Mouse (Mus musculus) v-Abl transformed pro-B cells (cell line): Measurements from ENCODE around the gene Snrnp48.

Experiments used
- in situ Hi-C, 2 experiments: fragments of 400-800 bp; cut with MboI; formaldehyde crosslinking; loops; one replicate each; pipeline ENCODE4 v1.15.1; 2025; ENCODE audit not compliant: unreplicated experiment in 2 of 2

The Snrnp48 gene

GRCm38 (mm10) chr13:38204702-38205482 lies at the start of gene Snrnp48:
Gene Snrnp48 (plus strand): TSS chr13:38204938.
- in situ Hi-C loops = loop anchor here (25.0 kb wide), 2 partner anchors 218 to 768 kb away; partner anchors contain the start of gene Ssr1 (in 2 of the 2)

- in situ Hi-C loops = no loop called here
Measured at GRCm38 (mm10) chr13:38155523-38155922, 49.2 kb upstream of the Snrnp48 start.

- in situ Hi-C loops = no loop called here
Measured at GRCm38 (mm10) chr13:38157635-38158034, 47.1 kb upstream of the Snrnp48 start.

- in situ Hi-C loops = no loop called here
Measured at GRCm38 (mm10) chr13:38162002-38162401, 42.7 kb upstream of the Snrnp48 start.

GRCm38 (mm10) chr13:38162668-38163067 lies 42.1 kb upstream of the Snrnp48 start:
- in situ Hi-C loops = no loop called here

GRCm38 (mm10) chr13:38164932-38165331 lies 39.8 kb upstream of the Snrnp48 start:
- in situ Hi-C loops = no loop called here

- in situ Hi-C loops = no loop called here
Measured at GRCm38 (mm10) chr13:38167056-38167455, 37.7 kb upstream of the Snrnp48 start.

- in situ Hi-C loops = no loop called here
Measured at GRCm38 (mm10) chr13:38170707-38171144, 34.0 kb upstream of the Snrnp48 start.

- in situ Hi-C loops = no loop called here
Measured at GRCm38 (mm10) chr13:38193406-38193805, 11.3 kb upstream of the Snrnp48 start.

GRCm38 (mm10) chr13:38201413-38201812 lies 3.3 kb upstream of the Snrnp48 start:
- in situ Hi-C loops = loop anchor here (25.0 kb wide), 2 partner anchors 214 to 764 kb away; partner anchors contain the start of gene Ssr1 (in 2 of the 2)

- in situ Hi-C loops = loop anchor here (25.0 kb wide), 2 partner anchors 217 to 767 kb away; partner anchors contain the start of gene Ssr1 (in 2 of the 2)
Measured at GRCm38 (mm10) chr13:38204171-38204570, 567 bp upstream of the Snrnp48 start.

- in situ Hi-C loops = loop anchor here (25.0 kb wide), 2 partner anchors 224 to 774 kb away; partner anchors contain the start of gene Ssr1 (in 2 of the 2)
Measured at GRCm38 (mm10) chr13:38211122-38211521, 6.4 kb downstream of the Snrnp48 start.

- in situ Hi-C loops = loop anchor here (25.0 kb wide), 2 partner anchors 231 to 781 kb away; partner anchors contain the start of gene Ssr1 (in 2 of the 2)
Measured at GRCm38 (mm10) chr13:38218686-38219085, 13.9 kb downstream of the Snrnp48 start.

- in situ Hi-C loops = loop anchor here (25.0 kb wide), 2 partner anchors 233 to 783 kb away; partner anchors contain the start of gene Ssr1 (in 2 of the 2)
Measured at GRCm38 (mm10) chr13:38220331-38220730, 15.6 kb downstream of the Snrnp48 start.

GRCm38 (mm10) chr13:38230177-38230821 lies 25.6 kb downstream of the Snrnp48 start:
- in situ Hi-C loops = no loop called here

GRCm38 (mm10) chr13:38232411-38232810 lies 27.7 kb downstream of the Snrnp48 start:
- in situ Hi-C loops = no loop called here

GRCm38 (mm10) chr13:38232856-38233625 lies 28.3 kb downstream of the Snrnp48 start:
- in situ Hi-C loops = no loop called here

- in situ Hi-C loops = no loop called here
Measured at GRCm38 (mm10) chr13:38234651-38235050, 29.9 kb downstream of the Snrnp48 start.

- in situ Hi-C loops = no loop called here
Measured at GRCm38 (mm10) chr13:38235370-38235769, 30.6 kb downstream of the Snrnp48 start.

GRCm38 (mm10) chr13:38248151-38248550 lies 43.4 kb downstream of the Snrnp48 start:
- in situ Hi-C loops = no loop called here

- in situ Hi-C loops = no loop called here
Measured at GRCm38 (mm10) chr13:38251226-38251625, 46.5 kb downstream of the Snrnp48 start.
